Mouse (Mus musculus): ENCODE measurements at regions not wholly inside any gene's neighbourhood (a gene's known extent, or its start where the extent isn't known, plus 50 kb on each side); places are given as distances from the start of the nearest gene placed in this dataset.

- TF ChIP-seq CTCF (IDR thresholded peaks at IDR 0.05; ENCODE audit: extremely low read depth, insufficient read depth, low read length) (no peak), POLR2A (IDR thresholded peaks at IDR 0.05; ENCODE audit: extremely low read depth, insufficient read depth, low read length) (no peak)
- Histone ChIP-seq H3K4me3 (ENCODE audit: insufficient read depth, low read length) (no peak overlapping the region), H3K27ac (ENCODE audit: insufficient read depth, low read length) (no peak overlapping the region), H3K4me1 (ENCODE audit: control insufficient read depth, insufficient read depth, low read length) (peaks cover 2% of the 10 kb centered on the region; the same call in 1 of the 2 replicates)
Observed at GRCm38 (mm10) chr13:107862793-107863654, 181.2 kb upstream of the Smim15 start.

- Histone ChIP-seq H3K4me3 (ENCODE audit: insufficient read depth, low read length) (no peak overlapping the region), H3K4me1 (ENCODE audit: control insufficient read depth, insufficient read depth, low read length) (peaks cover 2% of the 10 kb centered on the region; the same call in 1 of the 2 replicates), H3K27ac (ENCODE audit: insufficient read depth, low read length) (no peak overlapping the region)
- TF ChIP-seq POLR2A (IDR thresholded peaks at IDR 0.05; ENCODE audit: extremely low read depth, insufficient read depth, low read length) (no peak), CTCF (IDR thresholded peaks at IDR 0.05; ENCODE audit: extremely low read depth, insufficient read depth, low read length) (no peak)
Observed at GRCm38 (mm10) chr13:107861384-107862134, 182.7 kb upstream of the Smim15 start.

GRCm38 (mm10) chr13:107857043-107857755 is 187.0 kb upstream of the Smim15 start:
- TF ChIP-seq CTCF (IDR thresholded peaks at IDR 0.05; ENCODE audit: extremely low read depth, insufficient read depth, low read length) = no peak
- no peak overlapping the region for H3K4me3 ChIP-seq (ENCODE audit: insufficient read depth, low read length)
- H3K4me1 ChIP-seq (ENCODE audit: control insufficient read depth, insufficient read depth, low read length) = peaks cover 6% of the 10 kb centered on the region
- no peak overlapping the region for H3K27ac ChIP-seq (ENCODE audit: insufficient read depth, low read length)

- Histone ChIP-seq H3K27ac (ENCODE audit: insufficient read depth, low read length) (no peak overlapping the region), H3K4me1 (ENCODE audit: control insufficient read depth, insufficient read depth, low read length) (peaks cover 24% of the 10 kb centered on the region), H3K4me3 (ENCODE audit: insufficient read depth, low read length) (no peak overlapping the region)
- TF ChIP-seq POLR2A (IDR thresholded peaks at IDR 0.05; ENCODE audit: extremely low read depth, insufficient read depth, low read length) (no peak), CTCF (IDR thresholded peaks at IDR 0.05; ENCODE audit: extremely low read depth, insufficient read depth, low read length) (no peak)
Observed at GRCm38 (mm10) chr13:107850907-107851560, 193.2 kb upstream of the Smim15 start.

GRCm38 (mm10) chr13:107848871-107849270 is 195.4 kb upstream of the Smim15 start:
- Histone ChIP-seq H3K4me1 (ENCODE audit: control insufficient read depth, insufficient read depth, low read length) (peaks cover 24% of the 10 kb centered on the region), H3K4me3 (ENCODE audit: insufficient read depth, low read length) (no peak overlapping the region), H3K27ac (ENCODE audit: insufficient read depth, low read length) (no peak overlapping the region)
- TF ChIP-seq POLR2A (IDR thresholded peaks at IDR 0.05; ENCODE audit: extremely low read depth, insufficient read depth, low read length) (no peak), CTCF (IDR thresholded peaks at IDR 0.05; ENCODE audit: extremely low read depth, insufficient read depth, low read length) (no peak)

DNA sequence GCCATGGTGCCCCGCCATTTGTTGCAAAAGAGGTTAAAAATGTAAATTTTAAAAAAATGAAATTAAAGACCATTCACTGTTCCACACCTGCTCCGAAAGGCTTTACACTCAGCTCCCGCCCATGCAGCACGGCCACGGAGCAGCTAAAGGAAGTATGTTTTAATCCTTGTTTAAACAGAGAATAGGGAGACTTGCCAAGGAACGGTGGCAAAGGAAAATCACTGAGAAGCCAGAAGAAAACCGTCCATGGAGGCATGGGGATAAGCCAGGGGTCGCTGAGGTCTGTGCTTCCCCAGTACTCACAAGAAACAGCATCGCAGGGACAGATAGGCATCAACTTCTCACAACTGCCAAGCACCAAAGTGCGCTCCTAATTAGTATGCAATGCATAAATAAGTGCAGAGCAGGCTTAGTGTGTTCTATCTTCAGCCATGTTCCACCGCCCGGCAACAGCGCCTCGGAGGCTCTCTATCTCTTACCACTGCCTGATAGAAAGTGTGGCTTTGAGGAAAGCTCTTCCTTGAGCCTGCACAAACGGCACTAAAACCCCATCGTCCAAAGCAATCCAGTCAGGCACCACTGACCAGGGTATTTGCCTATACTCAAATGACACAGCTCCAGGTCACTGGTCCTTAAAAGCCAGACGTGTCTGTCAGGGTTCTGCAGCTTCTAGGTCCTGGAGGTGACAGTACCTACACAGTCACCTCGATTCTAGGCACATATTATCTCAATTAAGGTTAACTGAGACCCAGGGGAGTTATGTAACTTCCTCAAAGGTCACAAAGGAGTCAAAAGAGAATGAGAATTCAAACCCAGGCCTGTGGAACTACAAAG is 196.8 kb upstream of the Smim15 start:
- Histone ChIP-seq H3K27ac (ENCODE audit: insufficient read depth, low read length) (no peak overlapping the region), H3K4me1 (ENCODE audit: control insufficient read depth, insufficient read depth, low read length) (peaks cover 27% of the 10 kb centered on the region), H3K4me3 (ENCODE audit: insufficient read depth, low read length) (no peak overlapping the region)
- no peak for TF ChIP-seq CTCF (IDR thresholded peaks at IDR 0.05; ENCODE audit: extremely low read depth, insufficient read depth, low read length)

DNA sequence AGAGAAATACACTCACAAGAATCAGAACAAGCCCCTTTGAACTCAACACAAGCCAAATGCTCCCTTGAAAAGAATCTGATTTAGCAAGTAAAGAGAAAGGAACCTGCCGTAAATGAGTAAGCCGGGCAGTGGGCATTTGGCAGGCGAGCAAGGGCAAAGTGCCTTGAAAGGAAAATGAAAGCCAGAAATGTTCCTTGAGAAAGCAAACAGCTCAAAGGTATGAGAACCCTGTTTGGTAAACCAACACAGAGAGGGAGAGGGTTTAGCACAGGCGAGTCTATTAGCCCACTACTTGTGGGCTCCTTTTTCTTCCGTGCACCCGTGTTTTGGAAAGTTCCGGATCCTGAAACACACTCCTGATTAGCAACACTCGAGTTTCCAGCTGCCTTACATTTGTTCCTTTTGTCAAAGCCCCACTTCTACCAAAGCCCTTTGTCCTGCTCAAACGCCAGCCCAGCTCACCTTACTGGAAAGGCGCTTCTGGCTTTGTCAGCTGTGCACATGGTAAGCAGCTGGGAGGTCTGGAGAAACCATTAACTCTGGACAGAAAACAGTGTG is 197.5 kb upstream of the Smim15 start:
- no peak overlapping the region for H3K4me3 ChIP-seq (ENCODE audit: insufficient read depth, low read length)
- no peak overlapping the region for H3K27ac ChIP-seq (ENCODE audit: insufficient read depth, low read length)
- H3K4me1 ChIP-seq (ENCODE audit: control insufficient read depth, insufficient read depth, low read length) = peaks cover 27% of the 10 kb centered on the region
- TF ChIP-seq CTCF (IDR thresholded peaks at IDR 0.05; ENCODE audit: extremely low read depth, insufficient read depth, low read length) = no peak
- TF ChIP-seq POLR2A (IDR thresholded peaks at IDR 0.05; ENCODE audit: extremely low read depth, insufficient read depth, low read length) = no peak

DNA sequence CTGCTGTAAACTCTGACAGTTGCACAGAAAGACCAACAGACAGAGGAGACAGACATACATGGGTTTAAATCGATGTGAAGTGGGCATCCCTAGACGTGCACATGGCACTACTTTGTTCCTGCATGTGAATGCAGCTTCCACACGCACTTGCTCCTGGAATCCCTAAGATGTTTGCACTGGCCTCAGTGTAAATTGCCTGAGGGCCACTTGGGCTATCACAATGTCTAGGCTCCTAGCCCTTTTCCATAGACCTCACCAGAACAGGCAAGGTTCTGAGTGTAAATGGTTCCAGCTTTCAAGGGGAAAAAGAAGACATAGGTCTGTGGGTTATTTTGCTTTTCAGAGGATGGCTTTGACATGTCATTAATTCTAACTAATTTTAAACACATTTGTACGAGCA is 198.4 kb upstream of the Smim15 start:
- no peak overlapping the region for H3K27ac ChIP-seq (ENCODE audit: insufficient read depth, low read length)
- H3K4me1 ChIP-seq (ENCODE audit: control insufficient read depth, insufficient read depth, low read length) = peaks cover 24% of the 10 kb centered on the region
- TF ChIP-seq CTCF (IDR thresholded peaks at IDR 0.05; ENCODE audit: extremely low read depth, insufficient read depth, low read length) (no peak), POLR2A (IDR thresholded peaks at IDR 0.05; ENCODE audit: extremely low read depth, insufficient read depth, low read length) (no peak)
- H3K4me3 ChIP-seq (ENCODE audit: insufficient read depth, low read length) = no peak overlapping the region

Measured in cortical plate, adult 2 months (tissue).